Mouse (Mus musculus): ENCODE results near the gene Gm17087.

Gm17087 gene

DNA sequence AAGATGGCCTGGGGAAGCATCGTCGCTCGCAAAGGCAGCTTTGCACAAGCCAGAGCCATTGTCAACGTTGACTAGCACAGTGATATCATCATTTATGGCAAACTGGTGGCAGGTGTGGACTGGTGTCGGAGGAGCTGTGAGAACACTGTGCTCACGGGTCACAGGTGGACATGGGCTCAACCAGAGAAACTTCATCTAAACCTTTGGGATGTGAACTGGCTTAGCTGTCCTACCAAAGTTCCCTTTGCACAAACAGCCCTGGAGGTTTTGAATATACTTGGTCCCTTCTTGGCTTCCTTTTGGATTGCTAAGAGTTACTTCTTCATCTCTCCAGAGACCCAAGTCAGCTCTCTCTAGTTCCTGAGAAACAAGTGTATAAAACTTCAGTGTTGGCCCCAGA is at the start of gene Gm17087:
TSS of gene Gm17087 (minus strand) at position 101 of the 400 bp plus-strand sequence.
- no peak for DNase-seq

DNA sequence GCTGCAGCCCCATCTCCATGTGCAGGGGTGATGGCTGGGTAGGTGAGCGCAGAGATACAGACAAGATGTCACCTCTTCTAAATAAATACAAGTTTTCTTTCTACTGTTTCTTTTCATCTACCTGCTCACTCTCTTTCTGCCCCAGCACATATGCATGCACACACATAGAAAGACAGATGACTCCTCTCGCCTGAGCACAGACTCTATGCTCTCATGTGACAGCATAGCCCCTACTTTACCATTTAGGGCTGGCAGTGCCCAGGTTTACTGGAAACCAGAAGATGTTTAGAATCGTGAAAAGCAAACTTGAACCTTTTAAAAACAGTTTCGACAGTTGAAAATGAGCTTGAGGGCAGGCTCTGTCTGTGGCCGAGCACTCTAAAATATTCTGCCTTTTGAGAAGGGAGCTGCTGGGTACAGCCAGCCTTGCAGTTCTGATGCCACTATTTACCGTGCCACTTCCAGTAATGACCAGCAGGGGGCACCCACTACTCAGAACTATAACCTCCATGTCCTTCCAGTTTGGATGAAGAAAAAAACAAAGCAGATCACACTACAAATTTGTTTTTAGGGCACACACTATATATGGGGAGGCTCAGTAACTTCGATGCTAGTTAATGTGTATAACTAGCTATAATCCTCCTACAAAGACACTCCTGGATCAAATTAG is 47.3 kb upstream of the Gm17087 start:
- DNase-seq: peak; percentile 76

DNA sequence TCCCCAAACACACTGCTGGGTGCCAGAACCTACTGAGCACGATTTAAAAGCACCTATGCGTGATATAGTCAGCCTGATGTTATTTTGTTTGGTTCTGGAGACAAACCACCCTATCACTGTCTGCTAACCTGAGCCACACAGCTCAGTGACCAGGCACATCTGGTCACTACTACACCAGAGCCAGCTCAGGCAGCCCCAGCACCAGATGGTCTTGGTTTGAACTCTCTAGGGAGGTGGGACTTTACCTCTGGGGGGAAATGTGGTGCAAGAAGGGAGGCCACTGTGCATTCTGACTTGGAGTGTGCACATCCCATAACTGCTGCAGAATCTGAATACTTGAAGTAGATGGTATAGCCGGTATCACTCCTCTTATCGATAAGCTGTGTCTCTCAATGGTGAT is 45.2 kb upstream of the Gm17087 start:
- peak; percentile 2 for DNase-seq

DNA sequence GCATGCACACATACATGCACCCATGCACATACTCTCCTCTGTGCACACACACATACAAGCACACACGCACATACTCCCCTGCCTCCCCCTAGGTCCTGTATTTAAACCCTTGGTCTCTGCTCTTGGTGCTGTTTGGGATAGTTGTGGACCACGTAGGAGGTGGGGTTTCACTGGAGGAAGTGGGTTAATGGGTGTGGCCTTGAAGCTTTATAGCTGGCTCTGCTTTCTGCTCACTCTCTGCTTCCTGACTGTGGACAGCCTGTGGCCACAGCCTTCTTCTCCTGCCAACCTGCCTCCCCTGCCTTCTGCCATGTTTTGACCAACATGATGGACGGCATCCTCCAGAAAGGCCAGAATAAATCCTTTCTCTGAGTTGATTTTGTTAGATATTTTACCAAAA is 39.9 kb upstream of the Gm17087 start:
- peak; percentile 14 for DNase-seq

DNA sequence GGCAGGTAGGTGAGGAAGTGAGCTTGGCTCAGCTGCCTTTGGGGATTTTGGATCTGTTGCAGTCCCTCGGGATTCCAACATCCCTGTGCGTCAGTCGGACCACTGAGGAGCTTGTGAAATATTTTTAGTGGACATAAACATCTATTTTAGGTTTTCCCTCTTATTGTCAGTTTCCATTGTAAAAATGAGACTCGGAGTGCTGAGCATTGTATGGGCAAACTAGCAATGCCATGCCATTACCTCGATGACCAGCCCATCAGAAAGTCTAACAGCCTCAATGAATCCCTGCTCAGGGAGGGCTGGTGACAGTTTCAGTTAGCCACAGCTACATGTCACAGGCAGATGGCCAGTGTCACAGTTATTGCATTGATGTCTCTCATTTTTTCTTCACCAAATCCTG is 39.2 kb upstream of the Gm17087 start:
- DNase-seq: no peak

DNA sequence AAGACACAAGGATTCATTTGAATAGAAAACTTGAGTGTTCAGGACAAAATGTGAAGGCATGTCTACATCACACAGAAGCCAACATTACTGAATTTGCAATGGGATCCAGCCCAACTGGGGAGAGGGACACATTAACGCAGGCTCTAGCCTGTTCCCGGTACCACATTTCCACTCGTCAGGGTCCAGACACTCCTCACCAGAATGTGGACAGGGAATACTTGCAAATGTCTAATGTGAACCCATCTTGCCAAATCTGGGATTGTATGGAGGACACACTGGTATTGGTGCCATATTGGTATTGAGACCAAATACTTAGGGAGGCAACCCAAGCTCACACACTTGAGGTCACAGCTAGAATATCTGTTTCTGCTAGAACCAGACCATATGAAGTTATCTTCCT is 36.2 kb upstream of the Gm17087 start:
- DNase-seq: no peak

DNA sequence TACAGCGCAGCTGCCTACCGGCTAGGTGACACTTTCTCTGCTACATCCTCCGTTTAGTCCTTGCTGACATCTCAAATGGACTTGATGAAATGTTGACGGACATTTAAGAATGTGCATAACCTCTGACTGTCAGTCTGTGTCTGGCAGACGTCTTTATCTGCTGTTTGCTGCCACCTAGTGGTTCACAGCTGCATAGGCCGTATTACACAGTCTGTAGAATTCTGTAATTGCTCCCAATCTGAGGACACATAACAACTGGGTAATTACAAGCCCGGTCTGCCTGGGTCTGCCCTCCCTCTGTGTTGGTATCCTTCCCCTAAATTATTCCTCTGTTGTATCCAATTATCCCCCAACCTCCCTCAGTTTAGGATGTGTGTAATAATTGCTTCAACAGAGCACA is 31.0 kb upstream of the Gm17087 start:
- peak; percentile 76 for DNase-seq

DNA sequence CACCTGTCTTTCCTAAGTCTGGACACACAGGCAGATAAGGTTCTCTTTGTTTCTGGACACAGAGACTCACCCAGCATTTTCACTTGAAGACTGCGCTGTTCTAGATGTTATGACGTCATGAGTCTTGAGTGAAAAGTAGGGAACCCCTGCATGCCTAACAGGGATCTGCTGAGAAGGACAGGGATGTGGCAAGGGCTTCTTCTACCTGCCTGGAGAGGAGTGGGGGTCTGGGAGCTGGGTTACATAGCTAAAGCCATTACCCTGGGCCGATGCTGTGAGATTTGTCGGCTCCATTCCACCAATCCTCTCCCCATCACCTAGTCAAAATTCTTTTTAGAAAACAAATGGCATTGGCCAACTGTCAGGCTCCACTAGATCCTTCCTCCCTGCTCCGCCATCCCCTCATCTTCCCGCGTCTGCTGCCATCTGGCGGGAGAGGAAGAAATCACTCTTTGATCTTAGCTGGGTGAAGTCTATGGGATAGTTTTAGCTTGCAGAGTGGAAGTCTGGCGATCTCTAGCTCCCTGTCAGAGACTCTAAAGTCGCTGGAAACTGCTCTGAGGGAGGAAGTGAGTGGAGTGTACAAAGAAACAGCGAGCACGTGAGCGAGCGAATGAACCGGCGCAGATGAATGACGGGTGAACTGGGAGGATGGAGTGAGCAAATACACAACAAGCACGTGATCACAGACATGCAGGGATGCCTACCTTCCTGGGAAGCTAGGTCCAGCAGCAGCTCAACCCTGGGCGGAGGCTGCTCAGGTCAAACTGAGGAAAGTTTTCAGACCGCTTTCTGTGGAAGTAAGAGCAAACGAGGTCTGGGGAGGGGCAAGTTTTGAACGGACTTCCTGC is 25.9 kb upstream of the Gm17087 start:
- DNase-seq: peak; percentile 88

DNA sequence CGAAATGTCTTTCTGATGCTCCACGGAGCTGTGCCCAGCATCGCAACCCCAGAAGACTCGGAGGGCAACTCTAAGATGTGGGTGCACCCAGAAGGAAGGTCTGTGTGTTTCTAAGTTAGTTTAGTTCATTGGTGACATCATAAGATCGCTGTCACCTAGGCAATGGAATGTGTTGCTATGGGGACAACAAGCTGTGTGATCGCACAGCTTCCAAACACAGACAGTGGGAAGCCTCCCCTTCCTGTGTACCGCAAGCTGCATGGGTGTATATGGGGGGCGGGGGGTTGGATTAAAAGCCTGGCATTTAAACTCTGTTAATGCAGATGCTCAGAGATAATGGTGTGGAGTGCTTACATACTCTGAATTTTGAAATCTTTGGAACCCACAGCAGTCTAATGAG is 14.8 kb upstream of the Gm17087 start:
- DNase-seq: no peak

DNA sequence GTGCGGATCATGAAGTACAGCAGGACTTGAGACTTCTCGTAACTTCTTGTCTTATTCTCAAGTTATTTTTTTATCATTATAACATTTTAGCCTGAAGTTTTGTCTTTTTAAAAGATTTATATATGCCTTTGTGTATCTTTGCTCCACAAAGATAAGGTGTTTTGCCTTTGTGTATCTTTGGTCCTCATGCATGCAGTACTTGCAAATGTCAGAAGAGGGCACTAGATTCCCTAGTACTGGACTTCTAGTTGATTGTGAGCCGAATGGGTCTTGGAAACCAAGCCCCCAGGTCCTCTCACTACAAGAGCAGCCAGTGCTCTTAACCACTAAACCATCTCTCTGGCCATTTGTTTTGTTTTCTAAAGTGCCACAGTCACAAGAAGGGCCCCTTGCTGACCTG is 13.6 kb upstream of the Gm17087 start:
- DNase-seq: no peak

DNA sequence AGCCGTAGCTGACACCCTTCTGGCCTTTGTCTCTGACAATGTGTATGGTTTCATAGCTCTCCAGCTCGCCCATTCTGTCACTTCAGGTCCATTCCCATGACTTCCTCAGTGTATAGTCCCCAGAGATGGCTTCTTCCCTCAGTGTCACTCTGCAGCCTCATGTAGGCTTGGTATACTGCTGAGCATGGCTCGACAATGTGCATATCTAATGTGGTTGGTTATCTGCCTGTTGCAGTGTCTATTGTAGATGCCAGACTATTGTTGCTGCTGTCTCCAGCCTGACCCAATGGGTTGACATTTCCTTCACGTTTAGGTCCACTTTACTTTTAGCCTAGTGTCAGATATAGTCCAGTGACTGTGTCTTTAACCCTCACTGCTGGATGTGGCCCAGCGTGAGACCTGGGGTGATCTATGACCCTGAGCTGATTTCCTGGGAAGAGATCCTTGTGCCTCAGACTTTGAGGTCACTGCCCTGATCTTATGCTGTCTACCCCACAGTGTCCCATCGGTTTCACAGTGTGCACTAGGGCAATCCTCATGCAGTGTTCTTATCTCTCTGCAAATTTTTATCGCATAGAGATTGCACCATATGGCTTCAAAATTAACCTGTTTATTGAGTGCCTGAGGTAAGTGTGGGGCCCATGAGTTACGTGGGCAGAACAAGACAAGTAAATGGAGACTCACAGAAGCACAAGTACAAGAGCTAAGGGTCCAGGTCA is 7.0 kb upstream of the Gm17087 start:
- DNase-seq: no peak

DNA sequence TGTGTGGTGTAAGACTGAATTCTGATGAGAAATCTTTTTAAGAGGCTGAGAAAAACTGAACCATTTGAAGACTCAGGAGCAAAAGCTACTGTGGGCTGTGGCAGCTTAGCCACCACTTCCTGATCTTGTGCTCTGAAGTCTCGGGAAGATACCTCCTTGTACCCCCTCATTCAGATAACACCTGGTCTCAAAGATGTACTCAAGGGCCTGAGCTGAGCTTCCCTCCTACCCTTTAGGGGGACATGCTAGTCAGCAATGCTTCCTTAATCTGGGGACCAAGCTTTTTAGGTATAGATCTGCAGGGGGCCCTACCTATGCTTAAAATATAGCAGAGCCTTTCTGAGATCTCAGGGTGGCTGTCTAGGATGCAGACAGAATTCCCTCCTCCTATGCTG is 3.9 kb downstream of the Gm17087 start:
- no peak for DNase-seq

DNA sequence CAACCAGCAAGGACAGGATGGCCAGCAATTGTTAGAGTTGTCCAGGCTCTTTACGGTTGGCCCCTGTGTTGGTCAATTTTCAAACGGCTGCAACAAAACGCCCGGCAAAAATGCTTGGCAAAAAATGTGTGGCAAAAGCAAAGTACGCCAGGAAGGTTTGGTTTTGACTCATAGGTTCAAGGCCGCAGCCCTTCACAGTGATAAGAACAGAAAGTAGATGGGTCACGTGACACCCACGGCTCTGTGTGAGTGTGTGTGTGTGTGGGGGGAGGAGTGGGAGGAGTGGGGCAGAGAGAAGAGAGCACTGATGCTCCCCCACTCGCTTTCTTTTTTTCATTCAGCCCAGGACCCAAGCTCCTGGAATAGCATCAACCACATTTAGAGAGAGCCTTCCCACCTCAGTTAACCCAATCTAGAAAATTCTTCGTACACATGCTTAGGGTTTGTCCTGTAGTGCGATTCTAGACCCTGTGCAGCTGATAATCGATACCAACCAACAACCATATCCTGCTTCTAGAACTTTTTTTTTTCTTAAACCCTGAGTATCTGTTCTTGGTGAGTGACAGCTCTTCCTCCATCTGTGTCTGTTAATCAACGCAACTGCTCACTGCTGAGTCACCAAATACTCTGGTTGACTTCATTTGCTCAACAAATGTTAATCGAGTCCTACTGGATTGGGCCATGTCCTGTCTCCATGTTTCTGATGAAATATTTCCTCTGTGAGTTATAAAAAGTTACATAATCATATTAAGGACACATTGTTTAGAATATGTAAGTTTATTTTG is 4.5 kb downstream of the Gm17087 start:
- no peak for DNase-seq

DNA sequence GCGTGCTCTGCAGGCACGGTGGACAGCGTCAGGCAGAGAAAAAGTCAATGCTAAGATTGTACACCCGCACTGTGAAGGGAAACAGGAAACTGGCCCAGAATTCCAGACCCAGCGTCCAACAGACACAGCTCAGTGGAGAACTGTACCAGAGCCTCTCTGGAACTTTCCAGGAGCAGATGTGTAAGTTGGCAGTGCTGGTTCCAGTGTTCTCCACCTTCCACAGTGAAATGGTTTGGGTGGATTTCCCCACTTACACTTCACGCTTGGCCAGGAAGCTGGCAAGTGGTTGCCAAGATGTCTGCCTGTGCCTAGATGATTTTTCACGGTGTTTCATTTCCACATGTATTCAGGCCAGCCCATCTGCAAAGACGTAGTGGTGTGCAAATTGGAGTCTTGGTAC is 8.8 kb downstream of the Gm17087 start:
- DNase-seq: no peak

DNA sequence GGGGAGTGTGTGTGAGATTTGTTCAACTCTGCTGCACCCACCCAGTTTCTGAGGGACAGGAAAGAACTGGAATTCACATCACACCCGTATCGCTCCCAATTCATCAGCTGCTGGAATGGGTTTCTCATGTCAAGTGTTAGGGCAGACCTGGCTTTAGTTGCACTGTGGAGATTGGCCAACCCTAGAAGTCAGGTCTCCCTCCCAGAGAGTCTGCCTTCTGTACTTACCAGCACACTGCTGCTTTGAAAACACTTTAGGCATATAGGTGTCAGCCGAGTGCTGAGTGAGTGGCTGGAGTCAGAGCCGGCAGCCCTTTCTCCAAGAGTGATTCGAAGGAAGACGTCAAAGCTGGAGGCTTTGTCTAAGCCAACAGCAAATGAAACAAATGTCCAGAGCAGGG is 10.5 kb downstream of the Gm17087 start:
- peak; percentile 81 for DNase-seq

DNA sequence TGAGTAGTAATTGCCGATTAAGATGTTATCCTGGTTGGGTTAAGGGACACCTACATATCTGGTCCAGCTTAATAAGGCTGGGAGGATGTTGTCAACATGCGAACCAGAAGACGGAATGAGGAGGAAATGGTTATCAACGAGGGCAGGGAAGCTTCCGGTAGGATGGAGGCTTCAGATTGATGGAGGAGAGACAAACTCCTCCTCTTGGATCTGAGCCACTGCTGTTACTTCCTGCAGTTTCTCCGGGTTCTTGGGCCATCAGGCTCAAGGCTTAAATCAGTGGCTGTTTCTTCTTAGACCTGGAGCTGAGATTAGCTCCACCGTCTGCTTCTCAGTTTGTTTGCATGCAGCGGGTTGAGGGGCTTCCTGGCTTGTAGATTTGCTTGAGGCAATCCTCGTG is 11.0 kb downstream of the Gm17087 start:
- DNase-seq: peak; percentile 60

DNA sequence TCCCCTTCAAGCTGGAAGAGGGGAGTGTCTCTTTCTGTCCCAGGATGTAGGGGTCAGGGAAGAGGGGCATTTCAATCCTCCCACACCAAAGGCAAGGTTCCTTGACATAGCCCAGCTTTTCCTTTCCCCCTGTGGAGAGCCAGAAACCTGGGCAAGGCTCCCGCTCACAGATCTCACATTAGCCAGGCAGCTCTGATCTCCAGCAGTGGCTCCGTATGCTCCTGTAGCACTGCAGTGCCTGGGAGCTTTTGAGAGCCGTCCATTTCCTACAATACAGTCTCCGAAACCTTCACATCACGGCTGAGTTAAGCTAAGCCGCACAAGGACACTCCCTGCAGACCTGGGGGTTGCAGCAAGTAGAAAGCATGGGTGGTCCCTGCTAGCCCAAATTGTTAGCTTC is 12.5 kb downstream of the Gm17087 start:
- DNase-seq: peak; percentile 96

DNA sequence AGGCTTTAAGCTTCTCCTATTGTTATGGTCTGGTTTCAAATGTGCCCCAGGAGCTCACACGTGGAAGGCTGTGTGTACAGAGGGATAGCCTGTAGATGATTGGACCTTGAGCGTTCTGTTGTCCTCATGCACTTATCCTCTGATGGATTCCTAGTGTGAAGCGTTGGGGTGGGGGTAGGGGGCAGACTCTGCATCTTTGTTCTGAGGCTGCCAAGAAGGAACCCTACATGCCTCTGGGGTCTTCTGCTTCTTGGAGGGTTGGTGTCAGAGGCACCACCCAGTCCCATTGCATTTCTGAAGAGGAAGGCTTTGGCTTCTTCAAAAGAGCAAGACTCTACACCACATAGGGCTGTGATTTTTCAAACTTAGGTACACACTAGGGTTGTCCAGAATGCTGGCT is 13.1 kb downstream of the Gm17087 start:
- DNase-seq: peak; percentile 64

DNA sequence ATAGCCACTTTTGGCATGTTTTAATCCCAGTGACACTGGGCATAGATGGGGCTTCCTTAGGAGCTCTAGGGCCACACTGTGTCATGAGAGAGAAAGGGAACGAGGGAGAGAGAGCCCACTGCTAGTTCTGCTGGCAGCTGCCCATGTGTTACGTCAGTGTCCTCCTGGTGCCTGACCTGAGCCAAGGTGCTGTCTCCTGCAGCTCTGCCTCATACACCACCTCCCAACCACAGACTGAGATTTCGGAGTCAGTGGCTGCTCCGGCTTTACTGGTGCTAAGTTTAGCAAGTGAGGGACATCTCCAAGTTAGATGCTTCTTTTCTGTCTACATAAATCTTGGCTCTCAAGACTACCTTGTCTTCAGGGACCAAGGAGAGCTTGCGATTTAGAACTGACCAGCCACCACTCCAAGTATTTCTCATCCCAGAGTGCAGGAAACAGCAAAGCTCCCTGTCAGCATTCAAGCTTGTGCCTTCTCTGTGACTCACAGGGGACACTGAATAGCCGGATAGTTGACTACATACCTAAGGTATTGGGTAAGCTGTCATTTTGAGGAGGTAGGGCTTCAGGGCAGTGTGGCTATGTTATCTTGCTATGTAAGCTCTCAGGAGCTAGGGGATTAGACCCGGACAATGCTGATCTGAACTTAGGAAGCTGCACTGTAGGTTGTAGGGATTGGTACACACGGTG is 14.3 kb downstream of the Gm17087 start:
- peak; percentile 97 for DNase-seq

DNA sequence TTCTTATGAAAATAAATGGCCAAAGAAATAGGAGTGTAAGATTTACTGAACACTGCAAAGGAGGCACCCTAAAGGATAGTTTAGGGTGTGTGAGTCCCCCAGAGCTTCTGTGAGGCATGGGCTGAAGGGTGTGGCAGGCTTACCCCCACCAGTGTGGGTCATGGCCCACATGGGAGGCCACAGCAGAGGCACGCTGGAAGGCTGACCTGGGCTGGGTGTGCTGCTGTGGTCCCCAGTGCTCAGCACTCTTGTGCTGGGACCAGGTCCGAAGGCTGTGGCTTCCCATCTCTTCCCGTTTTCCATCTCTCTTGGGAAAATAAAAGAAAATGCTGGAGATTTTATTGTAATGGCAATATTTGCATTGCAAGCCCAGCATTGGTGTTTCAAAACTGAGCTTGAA is 15.1 kb downstream of the Gm17087 start:
- peak; percentile 53 for DNase-seq

DNA sequence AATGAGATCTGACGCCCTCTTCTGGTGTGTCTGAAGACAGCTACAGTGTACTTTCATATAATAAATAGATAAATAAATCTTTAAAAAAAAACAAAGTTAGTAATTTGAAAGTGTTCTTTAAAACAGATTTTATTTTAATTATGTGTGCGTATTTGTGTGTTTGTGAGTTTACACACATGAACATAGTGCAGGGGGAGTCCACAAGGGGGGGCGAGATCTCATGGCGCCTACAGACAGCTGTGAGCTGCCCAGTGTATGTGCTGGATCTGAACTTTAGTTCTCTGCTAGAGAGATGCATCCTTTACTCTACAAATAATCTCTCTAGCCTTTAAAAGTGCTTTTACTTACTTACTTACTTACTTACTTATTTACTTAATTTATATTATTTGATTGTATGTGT is 18.0 kb downstream of the Gm17087 start:
- no peak for DNase-seq

DNA sequence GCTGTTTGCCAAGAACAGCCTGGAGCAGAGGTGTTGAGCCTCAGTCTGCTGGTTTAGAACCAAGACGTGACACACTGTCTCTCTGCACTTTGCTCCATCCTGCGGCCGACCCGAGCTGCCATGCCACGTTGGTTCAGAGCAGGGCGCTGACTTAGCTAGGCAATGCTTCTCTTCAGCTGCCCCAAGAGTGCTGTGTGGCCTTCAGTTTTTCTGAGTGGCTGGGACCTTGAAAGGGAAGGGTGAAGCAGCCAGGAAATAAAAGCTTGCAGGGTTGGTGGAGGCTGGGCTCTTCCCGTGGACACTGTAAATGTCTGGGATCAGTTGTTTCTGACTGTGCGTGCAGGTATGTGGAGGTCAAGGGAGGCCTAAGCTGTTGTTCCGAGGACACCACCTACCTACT is 20.4 kb downstream of the Gm17087 start:
- DNase-seq: no peak
